Mouse (Mus musculus): Measurements from ENCODE around the gene Rab14.

- TF ChIP-seq POLR2A (IDR thresholded peaks at IDR 0.05; ENCODE audit: control insufficient read depth, extremely low read depth, insufficient read depth, low read length, poor library complexity) (no peak), CTCF (IDR thresholded peaks at IDR 0.05; ENCODE audit: borderline replicate concordance, control insufficient read depth, extremely low read depth, insufficient read depth, low read length, poor library complexity) (no peak)
Measured at GRCm38 (mm10) chr2:35228145-35228544, 27.2 kb upstream of the Rab14 start.

All from thymus, adult 2 months (tissue).